Mouse (Mus musculus): ENCODE measurements around the gene Fcrl1.

Fcrl1 gene

GRCm38 (mm10) chr3:87410605-87411004 lies 34.4 kb downstream of the Fcrl1 start:
- no peak for DNase-seq (ENCODE audit: low read depth, low spot score)

- DNase-seq (ENCODE audit: low read depth, low spot score): no peak
Observed at GRCm38 (mm10) chr3:87411150-87411549, 35.0 kb downstream of the Fcrl1 start.

- no peak for DNase-seq (ENCODE audit: low read depth, low spot score)
Observed at GRCm38 (mm10) chr3:87420645-87421044, 44.5 kb downstream of the Fcrl1 start.

- DNase-seq (ENCODE audit: low read depth, low spot score): no peak
Observed at GRCm38 (mm10) chr3:87422386-87422910, 46.3 kb downstream of the Fcrl1 start.

GRCm38 (mm10) chr3:87435479-87435878 lies 59.3 kb downstream of the Fcrl1 start, which contains the start of gene Fcrl5:
Gene Fcrl5 (plus strand): TSS chr3:87435773.
- DNase-seq (ENCODE audit: low read depth, low spot score): no peak

- DNase-seq (ENCODE audit: low read depth, low spot score): no peak
Observed at GRCm38 (mm10) chr3:87440586-87440985, 64.4 kb downstream of the Fcrl1 start.

GRCm38 (mm10) chr3:87443968-87444367 lies 67.8 kb downstream of the Fcrl1 start:
- no peak for DNase-seq (ENCODE audit: low read depth, low spot score)

Measured in retina, adult 2 months (tissue).